Mouse (Mus musculus): ENCODE measurements around the gene Cldn7.

Cldn7 gene

GRCm38 (mm10) chr11:69989949-69990348 lies 25.4 kb downstream of the Cldn7 start:
- no peak for DNase-seq (ENCODE audit: low spot score in 2 of 2)

- peak; percentile 92 for DNase-seq (ENCODE audit: low spot score in 2 of 2)
These were observed 26.5 kb downstream of the Cldn7 start, which contains the start of gene Gabarap for GRCm38 (mm10) chr11:69990850-69991691. Gene Gabarap, plus strand, starts transcription at chr11:69991143.

GRCm38 (mm10) chr11:69991711-69992110 lies 27.1 kb downstream of the Cldn7 start:
- DNase-seq (ENCODE audit: low spot score in 2 of 2), result no peak

- DNase-seq (ENCODE audit: low spot score in 2 of 2), result no peak
These were observed 27.8 kb downstream of the Cldn7 start for GRCm38 (mm10) chr11:69992396-69992795.

- no peak for DNase-seq (ENCODE audit: low spot score in 2 of 2)
These were observed 28.4 kb downstream of the Cldn7 start for GRCm38 (mm10) chr11:69992932-69993331.

- DNase-seq (ENCODE audit: low spot score in 2 of 2), result no peak
These were observed 30.0 kb downstream of the Cldn7 start for GRCm38 (mm10) chr11:69994401-69995090.

GRCm38 (mm10) chr11:69995391-69995960 lies 30.9 kb downstream of the Cldn7 start, which contains the start of gene Phf23:
Gene Phf23, plus strand, starts transcription at chr11:69995777.
- peak; percentile 95 to 99 for DNase-seq (ENCODE audit: low spot score in 2 of 2)

- peak; percentile 59 to 69 for DNase-seq (ENCODE audit: low spot score in 2 of 2)
These were observed 31.8 kb downstream of the Cldn7 start for GRCm38 (mm10) chr11:69996161-69997061.

- DNase-seq (ENCODE audit: low spot score in 2 of 2), result peak; percentile 85 to 94
These were observed 32.5 kb downstream of the Cldn7 start for GRCm38 (mm10) chr11:69997070-69997509.

GRCm38 (mm10) chr11:69998567-69999491 lies 34.2 kb downstream of the Cldn7 start:
- DNase-seq (ENCODE audit: low spot score in 2 of 2), result no peak

GRCm38 (mm10) chr11:69999666-70000065 lies 35.1 kb downstream of the Cldn7 start:
- DNase-seq (ENCODE audit: low spot score in 2 of 2), result no peak

GRCm38 (mm10) chr11:70000396-70000898 lies 35.9 kb downstream of the Cldn7 start, which contains the start of gene Dvl2:
Gene Dvl2, plus strand, starts transcription at chr11:70000595.
- peak; percentile 86 to 88 for DNase-seq (ENCODE audit: low spot score in 2 of 2)

GRCm38 (mm10) chr11:70001159-70001558 lies 36.6 kb downstream of the Cldn7 start:
- no peak for DNase-seq (ENCODE audit: low spot score in 2 of 2)

GRCm38 (mm10) chr11:70001865-70002264 lies 37.3 kb downstream of the Cldn7 start:
- peak; percentile 52 to 64 for DNase-seq (ENCODE audit: low spot score in 2 of 2)

- no peak for DNase-seq (ENCODE audit: low spot score in 2 of 2)
These were observed 37.9 kb downstream of the Cldn7 start for GRCm38 (mm10) chr11:70002471-70002870.

GRCm38 (mm10) chr11:70005521-70005920 lies 40.9 kb downstream of the Cldn7 start:
- DNase-seq (ENCODE audit: low spot score in 2 of 2), result peak in 1 of 2 experiments; percentile 45

- no peak for DNase-seq (ENCODE audit: low spot score in 2 of 2)
These were observed 45.5 kb downstream of the Cldn7 start for GRCm38 (mm10) chr11:70010033-70010432.

GRCm38 (mm10) chr11:70010548-70010947 lies 46.0 kb downstream of the Cldn7 start:
- DNase-seq (ENCODE audit: low spot score in 2 of 2), result no peak

- no peak for DNase-seq (ENCODE audit: low spot score in 2 of 2)
These were observed 46.4 kb downstream of the Cldn7 start for GRCm38 (mm10) chr11:70010961-70011360.

GRCm38 (mm10) chr11:70012931-70013330 lies 48.4 kb downstream of the Cldn7 start:
- DNase-seq (ENCODE audit: low spot score in 2 of 2), result no peak
